Mouse (Mus musculus) cortical plate, adult 2 months (tissue): ENCODE measurements around the gene Gata2. TPM values are rescaled to one million over a fixed set of nuclear protein-coding genes. Genes with fewer than 3 reads are reported as not detected.

Source experiments
- H3K27ac ChIP-seq: fragments of 200-500 bp; 2 replicates; pipeline ENCODE4 v1.5.1; 2012; ENCODE audit warnings: low read length, control low read depth, inconsistent platforms; ENCODE audit not compliant: insufficient read depth
- H3K4me1 ChIP-seq: fragments of 200-500 bp; 2 replicates; pipeline ENCODE4 v1.6.1; 2011; ENCODE audit warnings: low read length; ENCODE audit not compliant: control insufficient read depth, insufficient read depth
- H3K4me3 ChIP-seq: fragments of 200-500 bp; 2 replicates; pipeline ENCODE4 v1.5.1; 2011; ENCODE audit warnings: mild to moderate bottlenecking, low read length, control low read depth; ENCODE audit not compliant: insufficient read depth
- CTCF ChIP-seq: fragments of 200-500 bp; IDR thresholded peaks from 2 replicates; pipeline ENCODE4 v1.5.1; 2011; ENCODE audit warnings: mild to moderate bottlenecking, control low read depth, low read length; ENCODE audit not compliant: insufficient read depth; ENCODE audit errors: extremely low read depth
- POLR2A ChIP-seq: fragments of 200-500 bp; IDR thresholded peaks from 2 replicates; pipeline ENCODE4 v1.6.1; 2011; ENCODE audit warnings: mild to moderate bottlenecking, low read length, control low read depth; ENCODE audit not compliant: insufficient read depth; ENCODE audit errors: extremely low read depth
- polyA plus RNA-seq: library from polyadenylated mRNA; depleted of rRNA; stranded (reverse); fragments of >200 nt; gene quantifications from 2 replicates; pipeline ENCODE4 v1.2.3, GENCODE M21; 2012

Gene Gata2
- polyA plus RNA-seq, 1 experiment: 5.8 TPM

- no peak for TF ChIP-seq POLR2A
- no peak for TF ChIP-seq CTCF
- Histone ChIP-seq H3K4me3 (no peak overlapping the region), H3K4me1 (no peaks in the 10 kb centered on the region), H3K27ac (no peak overlapping the region)
These were observed 12.9 kb downstream of the Gata2 start for GRCm38 (mm10) chr6:88206566-88206965.

- Histone ChIP-seq H3K4me3 (no peak overlapping the region), H3K4me1 (no peaks in the 10 kb centered on the region), H3K27ac (no peak overlapping the region)
- no peak for TF ChIP-seq POLR2A
- no peak for TF ChIP-seq CTCF
These were observed 13.8 kb downstream of the Gata2 start for GRCm38 (mm10) chr6:88207403-88208033.

DNA sequence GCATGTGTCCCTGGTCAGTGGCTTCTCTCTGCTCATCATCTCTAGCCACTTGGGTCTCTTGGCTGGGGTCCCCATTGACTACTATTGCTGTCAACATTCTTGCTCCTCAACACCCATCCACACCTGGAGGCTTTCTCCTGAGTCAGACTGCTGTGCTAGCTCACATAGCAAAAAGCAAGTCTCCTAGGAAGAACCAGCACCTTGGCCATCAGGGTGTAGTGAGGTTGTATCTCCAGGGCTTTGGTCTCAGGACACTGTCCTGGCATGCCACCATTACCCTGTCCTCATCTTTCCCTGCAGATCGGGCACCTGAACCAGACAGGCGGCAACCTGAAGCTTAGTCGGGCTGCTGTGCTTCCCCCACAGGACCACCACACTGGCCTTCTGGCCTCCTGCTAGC is 14.6 kb downstream of the Gata2 start:
- TF ChIP-seq CTCF: no peak
- no peak for TF ChIP-seq POLR2A
- H3K4me3 ChIP-seq: no peak overlapping the region
- H3K27ac ChIP-seq: no peak overlapping the region
- H3K4me1 ChIP-seq: no peaks in the 10 kb centered on the region

DNA sequence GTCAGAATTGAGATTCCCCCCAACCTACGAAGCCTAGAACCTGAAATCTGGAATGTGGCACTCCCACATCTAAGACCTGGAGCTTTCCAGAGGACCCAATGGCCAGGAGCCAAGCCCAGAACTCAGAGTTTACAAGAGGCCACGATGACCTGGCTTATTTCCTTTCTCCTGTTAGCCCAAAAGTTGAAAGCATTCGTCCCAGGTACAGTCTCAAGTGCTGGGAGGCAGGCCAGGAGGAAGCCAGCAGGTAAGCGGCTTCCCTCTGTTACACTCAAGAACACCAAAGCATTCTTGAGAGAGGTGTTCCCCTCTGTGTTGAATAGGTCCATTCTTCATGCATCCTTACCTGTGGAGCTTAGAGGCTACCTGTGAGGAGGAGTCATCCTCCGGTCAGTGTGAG is 15.8 kb downstream of the Gata2 start:
- H3K4me1 ChIP-seq: no peaks in the 10 kb centered on the region
- H3K27ac ChIP-seq: no peak overlapping the region
- no peak for TF ChIP-seq CTCF
- no peak for TF ChIP-seq POLR2A
- H3K4me3 ChIP-seq: no peak overlapping the region

- TF ChIP-seq CTCF (no peak), POLR2A (no peak)
- Histone ChIP-seq H3K4me1 (no peaks in the 10 kb centered on the region), H3K27ac (no peak overlapping the region), H3K4me3 (no peak overlapping the region)
These were observed 16.5 kb downstream of the Gata2 start for GRCm38 (mm10) chr6:88210182-88210581.

DNA sequence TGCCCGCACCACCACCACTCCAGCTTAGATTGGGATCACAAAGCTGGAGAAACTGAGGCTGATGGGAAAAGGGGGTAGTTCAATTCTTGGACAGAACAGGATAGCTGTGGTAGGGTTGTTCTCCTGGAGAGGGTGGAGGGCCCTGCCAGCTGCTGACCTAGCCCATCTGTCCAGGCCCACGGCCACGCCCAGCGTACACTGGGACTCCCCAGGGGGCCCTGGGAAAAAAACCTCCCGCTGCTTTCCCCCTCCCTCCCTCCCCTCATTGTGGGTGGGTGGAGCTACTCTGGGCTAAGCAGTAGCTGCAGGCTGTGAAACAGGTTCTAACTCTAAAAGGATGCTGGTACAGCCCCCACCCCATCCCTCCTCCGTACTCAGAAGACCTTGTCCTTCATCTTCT is 22.1 kb downstream of the Gata2 start:
- Histone ChIP-seq H3K4me1 (no peaks in the 10 kb centered on the region), H3K27ac (no peak overlapping the region), H3K4me3 (no peak overlapping the region)
- TF ChIP-seq POLR2A: no peak
- no peak for TF ChIP-seq CTCF

DNA sequence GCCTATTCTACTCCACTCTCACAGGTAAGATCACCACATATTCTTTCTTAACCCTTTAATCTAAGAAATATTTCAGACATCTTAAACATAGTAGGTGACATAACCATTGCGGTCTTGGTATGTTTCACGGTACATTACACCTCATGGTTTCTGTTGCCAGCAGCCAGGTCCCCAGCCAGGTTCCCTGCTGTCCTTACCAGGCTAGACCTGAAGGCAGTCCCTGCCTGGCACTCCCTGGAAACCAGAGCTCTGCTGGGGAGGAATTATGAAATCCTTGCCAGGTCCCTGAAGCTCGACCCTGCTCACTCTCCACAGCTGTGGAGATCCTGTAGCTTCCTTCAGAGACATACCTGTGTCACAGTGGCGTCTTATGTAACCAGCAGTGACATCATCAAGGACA is 22.5 kb downstream of the Gata2 start:
- H3K4me1 ChIP-seq: no peaks in the 10 kb centered on the region
- no peak overlapping the region for H3K27ac ChIP-seq
- no peak overlapping the region for H3K4me3 ChIP-seq
- no peak for TF ChIP-seq POLR2A
- no peak for TF ChIP-seq CTCF

DNA sequence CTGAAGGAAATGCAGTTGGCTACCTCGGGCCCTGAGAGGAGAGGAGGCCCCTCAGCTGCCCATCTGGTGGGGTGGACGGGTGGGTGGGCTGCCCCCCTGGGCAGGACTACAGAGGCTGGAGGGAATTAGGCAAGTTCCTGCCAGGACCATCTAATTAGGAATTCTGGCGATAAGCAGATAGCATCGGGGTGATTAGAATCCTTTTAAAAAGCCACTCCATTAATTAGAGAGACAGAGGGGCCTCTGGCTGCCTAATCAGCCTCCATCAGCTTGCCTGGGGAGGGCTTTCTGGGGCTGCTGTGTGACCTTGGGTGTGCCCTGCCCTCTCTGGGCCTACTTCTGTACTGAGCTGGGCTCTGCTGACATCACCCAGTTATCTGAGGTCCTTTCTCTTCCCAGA is 25.4 kb downstream of the Gata2 start:
- no peaks in the 10 kb centered on the region for H3K4me1 ChIP-seq
- no peak overlapping the region for H3K27ac ChIP-seq
- TF ChIP-seq CTCF (no peak), POLR2A (no peak)
- H3K4me3 ChIP-seq: no peak overlapping the region

- Histone ChIP-seq H3K4me3 (no peak within 1 kb of the TSS), H3K27ac (no peak within 1 kb of the TSS), H3K4me1 (no peaks in the 10 kb centered on the region)
- no peak for TF ChIP-seq POLR2A
- no peak for TF ChIP-seq CTCF
These were observed 28.3 kb downstream of the Gata2 start, which contains the start of gene Dnajb8 for GRCm38 (mm10) chr6:88221968-88222367. Gene Dnajb8 (plus strand): TSS chr6:88222268.

DNA sequence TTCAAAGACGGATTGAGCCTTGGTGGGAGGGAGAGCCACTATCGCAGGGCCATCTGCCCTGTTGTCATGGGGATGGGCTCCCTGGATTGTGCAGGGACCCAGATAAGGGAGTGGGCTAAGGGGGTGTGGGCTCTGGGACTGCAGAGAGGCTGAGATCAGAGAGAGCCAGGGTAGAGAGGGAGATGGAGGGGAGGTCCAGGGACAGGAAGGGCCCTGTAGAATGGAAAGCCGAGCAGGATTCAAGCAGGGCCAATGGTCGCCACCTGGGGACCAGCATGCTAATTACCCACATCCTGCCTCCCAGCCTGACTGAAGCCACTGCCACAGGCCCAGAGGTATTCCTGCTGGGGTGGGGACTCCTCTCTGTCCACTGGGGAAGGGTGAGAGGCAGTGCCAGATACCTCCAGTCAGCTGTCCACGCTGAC is 32.9 kb downstream of the Gata2 start:
- TF ChIP-seq POLR2A (no peak), CTCF (no peak)
- Histone ChIP-seq H3K4me1 (no peaks in the 10 kb centered on the region), H3K27ac (no peak overlapping the region), H3K4me3 (no peak overlapping the region)

DNA sequence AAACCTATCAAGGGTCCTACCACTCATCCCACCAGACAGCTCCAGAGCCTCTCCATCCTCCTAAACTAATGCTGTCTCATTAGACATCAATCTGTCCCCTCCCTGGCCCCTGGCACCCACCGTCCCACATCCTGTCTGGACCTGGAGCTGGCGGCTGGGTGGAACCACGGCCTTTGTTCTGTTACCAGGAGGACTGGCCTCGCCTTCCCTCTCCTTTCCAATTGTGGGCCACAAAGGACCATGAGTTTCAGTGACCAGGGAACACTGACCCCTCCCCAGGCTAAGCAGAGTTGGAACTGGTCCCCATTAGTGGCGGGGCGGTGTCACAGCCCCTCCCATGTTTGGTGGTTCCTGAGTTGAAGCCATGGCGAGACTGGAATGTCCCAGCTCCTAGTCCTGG is 33.8 kb downstream of the Gata2 start:
- TF ChIP-seq POLR2A (no peak), CTCF (no peak)
- no peak overlapping the region for H3K4me3 ChIP-seq
- H3K27ac ChIP-seq: no peak overlapping the region
- H3K4me1 ChIP-seq: no peaks in the 10 kb centered on the region
